Mouse (Mus musculus) cerebellum, postnatal 10 days (tissue): ENCODE data around the gene Galp.
A peak's percentile ranks its signal among the peaks of the same experiment; 100 is the strongest.
"Not testable (repeated sequence)": the region's sequence is repeated elsewhere in the genome, so short reads cannot be mapped to it uniquely, and the experiment has no call there.

ENCODE experiments used
- DNase-seq, 2 experiments: peaks; one replicate each; pipeline ENCODE4 v3.0.0; 2021; ENCODE audit warnings: mixed read lengths in 2 of 2

Gene Galp

GRCm38 (mm10) chr7:6258232-6259220 lies 61.6 kb downstream of the Galp start:
- DNase-seq: no peak

GRCm38 (mm10) chr7:6260004-6260403 lies 63.1 kb downstream of the Galp start:
- DNase-seq: not testable (repeated sequence)

- DNase-seq: no peak
Observed at GRCm38 (mm10) chr7:6262120-6262519, 65.2 kb downstream of the Galp start.

- DNase-seq: no peak
Observed at GRCm38 (mm10) chr7:6262984-6263383, 66.1 kb downstream of the Galp start.

GRCm38 (mm10) chr7:6265695-6266094 lies 68.8 kb downstream of the Galp start:
- peak in 1 of 2 experiments; percentile 27 for DNase-seq
